Mouse (Mus musculus): ENCODE measurements around the gene Kdm4b. TPM values are rescaled to one million over a fixed set of nuclear protein-coding genes. Genes with fewer than 3 reads are reported as not detected.

The Kdm4b gene
- polyA plus RNA-seq, 1 experiment from 2014 or later, result 66.7 TPM

DNA sequence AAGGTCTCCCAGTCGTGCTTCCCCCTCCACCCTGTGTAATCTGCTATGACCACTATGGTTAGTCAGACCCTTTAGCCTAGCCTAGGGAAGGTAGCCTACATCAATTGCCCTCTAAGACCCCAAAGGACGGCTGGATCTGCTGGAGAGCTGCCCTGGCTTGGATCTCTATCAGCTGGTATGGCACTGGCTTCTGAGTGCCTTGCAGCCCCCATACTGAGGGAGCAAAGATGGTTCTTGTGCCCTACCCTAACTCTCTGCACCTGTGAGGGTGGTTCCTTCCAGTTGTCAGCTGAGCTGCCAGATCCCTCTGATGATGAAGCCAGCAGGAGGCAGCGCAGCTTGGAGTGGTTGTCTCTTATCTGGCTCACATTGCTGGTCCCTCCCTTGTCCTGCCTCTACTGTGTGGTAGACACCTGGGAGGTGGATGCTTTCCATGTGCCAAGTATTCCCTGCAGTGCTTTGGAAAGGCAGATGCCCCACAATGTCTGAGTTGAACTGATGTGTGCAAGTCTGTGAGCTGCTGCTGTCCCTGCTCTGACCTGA lies 33.4 kb downstream of the Kdm4b start:
- 92% methylated on average over 3 of the region's 3 CpGs for WGBS
- no peak overlapping the region for H3K27ac ChIP-seq
- H3K4me3 ChIP-seq, result no peak overlapping the region
- H3K27me3 ChIP-seq, result no peaks in the 10 kb centered on the region
- H3K9ac ChIP-seq, result peak overlapping the region; percentile 51; the same call in 1 of the 2 replicates
- H3K4me1 ChIP-seq (replicated peaks), result peaks cover 42% of the 10 kb centered on the region
- peaks cover 73% of the 10 kb centered on the region for H3K36me3 ChIP-seq
- H3K9me3 ChIP-seq, result no peaks in the 10 kb centered on the region
- no peak overlapping the region for H3K4me2 ChIP-seq
- no peak for ATAC-seq (ENCODE audit: low FRiP score)

DNA sequence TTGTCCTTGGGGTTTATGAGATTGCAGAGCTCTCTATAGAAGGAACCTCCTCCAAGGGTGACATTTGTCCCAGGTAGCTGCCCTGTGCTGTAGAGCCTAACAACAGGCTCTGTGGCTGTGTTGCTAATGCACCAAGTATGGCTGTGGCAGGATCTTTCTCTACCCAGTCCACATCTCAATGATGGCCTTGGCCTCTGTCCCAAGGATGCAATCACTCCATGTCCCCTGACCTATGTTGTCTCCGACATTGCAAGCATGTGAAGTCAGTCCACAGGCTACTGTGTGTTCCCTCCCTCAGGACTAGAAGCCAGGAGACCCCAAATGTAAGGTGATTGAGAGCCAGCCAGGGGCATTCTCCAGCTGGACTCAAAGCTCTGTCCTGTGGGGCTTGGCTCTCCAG lies 34.0 kb downstream of the Kdm4b start:
- H3K4me2 ChIP-seq, result no peak overlapping the region
- H3K4me1 ChIP-seq (replicated peaks), result peaks cover 43% of the 10 kb centered on the region
- no peaks in the 10 kb centered on the region for H3K9me3 ChIP-seq
- H3K27me3 ChIP-seq, result no peaks in the 10 kb centered on the region
- H3K27ac ChIP-seq, result peak overlapping the region; percentile 79
- H3K36me3 ChIP-seq, result peaks cover 67% of the 10 kb centered on the region
- H3K9ac ChIP-seq, result peak overlapping the region; percentile 51
- 90% methylated on average over 1 of the region's 1 CpGs for WGBS
- no peak overlapping the region for H3K4me3 ChIP-seq
- ATAC-seq (ENCODE audit: low FRiP score), result no peak

DNA sequence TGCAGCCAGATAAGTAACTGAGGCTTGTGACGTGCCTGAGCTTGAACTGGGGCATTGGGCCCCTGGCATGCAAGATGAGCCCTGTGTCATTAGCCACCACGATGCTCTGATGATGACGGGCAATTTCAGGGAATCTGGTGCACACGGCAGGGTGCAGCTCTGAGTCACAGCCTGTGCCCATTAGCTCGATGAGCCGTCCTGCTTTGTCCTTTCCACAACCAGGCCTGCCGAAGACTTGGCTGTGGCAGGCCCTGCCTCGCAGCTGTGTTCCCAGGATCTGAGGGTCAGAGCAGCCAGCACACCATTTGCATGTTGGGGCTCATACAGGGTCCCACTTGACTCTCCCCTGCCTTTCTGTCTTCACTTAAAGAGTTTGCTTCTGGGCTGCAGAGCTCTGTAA lies 34.6 kb downstream of the Kdm4b start:
- Histone ChIP-seq H3K4me1 (replicated peaks) (peaks cover 49% of the 10 kb centered on the region), H3K4me2 (no peak overlapping the region), H3K4me3 (no peak overlapping the region), H3K27me3 (no peaks in the 10 kb centered on the region), H3K36me3 (peaks cover 61% of the 10 kb centered on the region), H3K27ac (peak overlapping the region; percentile 79), H3K9me3 (no peaks in the 10 kb centered on the region), H3K9ac (peak overlapping the region; percentile 51)
- WGBS, result 44% methylated on average over 8 of the region's 8 CpGs
- no peak for ATAC-seq (ENCODE audit: low FRiP score)

DNA sequence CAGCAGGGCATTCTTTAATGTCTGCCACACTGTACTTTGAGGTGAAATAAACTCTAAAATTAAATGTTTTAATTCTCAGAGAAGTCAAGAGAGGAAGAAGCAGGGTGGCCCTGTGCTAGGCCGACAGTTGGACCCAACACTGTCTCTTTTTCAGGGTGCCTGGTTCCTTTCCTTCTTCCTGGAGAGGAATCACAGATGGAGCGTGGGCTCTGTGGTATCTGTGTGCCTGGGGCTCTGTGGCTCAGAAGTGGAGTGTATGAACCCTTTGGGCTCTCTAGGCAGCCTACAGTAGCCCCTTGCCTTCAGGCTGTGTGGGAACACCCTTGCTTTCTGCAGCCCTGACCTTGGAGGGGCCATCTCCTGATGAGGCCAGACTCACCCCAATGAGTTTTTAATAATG lies 35.7 kb downstream of the Kdm4b start:
- no peaks in the 10 kb centered on the region for H3K9me3 ChIP-seq
- peak overlapping the region; percentile 79 for H3K27ac ChIP-seq
- 92% methylated on average over 2 of the region's 2 CpGs for WGBS
- peaks cover 50% of the 10 kb centered on the region for H3K36me3 ChIP-seq
- H3K4me3 ChIP-seq, result no peak overlapping the region
- no peaks in the 10 kb centered on the region for H3K27me3 ChIP-seq
- H3K4me2 ChIP-seq, result no peak overlapping the region
- H3K9ac ChIP-seq, result no peak overlapping the region
- H3K4me1 ChIP-seq (replicated peaks), result peaks cover 60% of the 10 kb centered on the region
- ATAC-seq (ENCODE audit: low FRiP score), result no peak

DNA sequence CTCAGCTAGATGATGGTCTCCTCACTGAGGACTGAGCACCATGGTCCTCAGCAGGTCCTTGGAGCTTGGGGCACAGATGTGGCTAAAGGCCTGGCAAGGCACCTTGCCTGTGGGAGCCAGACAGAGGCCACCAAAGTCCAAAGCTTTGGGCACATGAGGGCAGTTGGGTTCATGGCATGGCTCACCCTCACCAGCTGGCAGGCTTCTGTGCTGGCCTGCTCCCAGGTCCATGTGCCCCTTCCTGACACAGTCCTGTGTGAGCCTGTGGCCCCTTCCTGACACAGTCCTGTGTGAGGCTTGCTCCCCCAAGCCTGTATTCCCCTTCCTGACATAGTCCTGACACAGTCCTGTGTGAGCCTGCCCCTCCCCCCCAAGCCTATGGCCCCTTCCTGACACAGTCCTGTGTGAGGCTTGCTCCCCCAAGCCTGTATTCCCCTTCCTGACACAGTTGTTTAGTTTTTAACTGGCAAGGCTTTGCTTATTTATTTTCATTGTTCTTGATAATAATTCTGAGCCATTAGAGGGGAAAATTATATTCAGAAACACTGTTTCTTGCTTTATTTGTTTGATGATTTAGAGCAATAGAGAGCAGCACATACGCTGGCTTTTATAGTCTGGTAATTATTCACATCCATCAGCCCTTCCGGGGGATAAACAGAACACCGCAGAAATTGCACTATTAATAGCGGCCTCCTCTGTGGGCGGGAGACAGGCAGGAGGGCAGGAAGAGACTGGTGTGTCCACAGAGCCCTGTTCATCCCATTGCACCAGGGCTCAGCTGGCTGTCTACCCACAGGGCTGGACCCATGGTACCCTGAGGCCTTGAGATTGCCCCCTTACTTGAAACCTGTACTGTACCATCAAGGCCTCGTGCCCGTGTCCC lies 40.2 kb downstream of the Kdm4b start:
- WGBS, result 40% methylated on average over 7 of the region's 7 CpGs
- H3K9me3 ChIP-seq, result no peaks in the 10 kb centered on the region
- no peaks in the 10 kb centered on the region for H3K27me3 ChIP-seq
- peaks cover 58% of the 10 kb centered on the region for H3K36me3 ChIP-seq
- H3K4me3 ChIP-seq, result no peak overlapping the region
- ATAC-seq (ENCODE audit: low FRiP score), result peak; percentile 59
- H3K9ac ChIP-seq, result peak overlapping the region; percentile 20; the same call in 1 of the 2 replicates
- H3K4me2 ChIP-seq, result 0 out of 2 replicates have a peak overlapping the region, but pooled peaks have one; percentile 3
- peaks cover 72% of the 10 kb centered on the region for H3K4me1 ChIP-seq (replicated peaks)
- peak overlapping the region; percentile 90 for H3K27ac ChIP-seq

DNA sequence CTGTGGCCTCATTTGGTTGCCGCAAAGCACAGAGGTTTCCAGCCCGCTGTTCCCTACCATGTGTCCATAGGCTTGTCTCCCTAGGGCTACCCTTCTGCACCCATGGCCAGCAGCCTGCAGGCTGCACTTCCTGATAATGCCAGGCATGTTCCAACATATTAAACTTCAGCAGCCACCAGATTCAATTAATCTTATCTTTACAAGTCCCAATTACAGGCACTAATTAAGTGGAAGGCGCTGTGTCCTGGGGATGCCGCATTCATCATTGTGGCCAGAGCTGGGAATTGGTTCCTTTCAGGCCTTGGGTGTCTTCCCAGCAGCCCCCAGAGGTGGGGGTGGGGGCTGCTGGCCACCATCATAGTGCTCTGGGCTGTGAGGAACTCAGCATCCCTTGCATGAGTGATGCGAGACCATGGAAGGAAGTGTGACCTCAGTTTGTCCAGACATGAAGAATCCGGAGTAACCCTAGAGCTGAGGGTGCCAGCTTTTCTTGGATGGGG lies 42.5 kb downstream of the Kdm4b start:
- peak overlapping the region; percentile 15; the same call in 1 of the 2 replicates for H3K9ac ChIP-seq
- H3K4me2 ChIP-seq, result no peak overlapping the region
- peaks cover 70% of the 10 kb centered on the region for H3K36me3 ChIP-seq
- H3K27me3 ChIP-seq, result no peaks in the 10 kb centered on the region
- H3K9me3 ChIP-seq, result no peaks in the 10 kb centered on the region
- peaks cover 80% of the 10 kb centered on the region for H3K4me1 ChIP-seq (replicated peaks)
- peak overlapping the region; percentile 90 for H3K27ac ChIP-seq
- 75% methylated on average over 6 of the region's 6 CpGs for WGBS
- no peak overlapping the region for H3K4me3 ChIP-seq
- ATAC-seq (ENCODE audit: low FRiP score), result no peak

DNA sequence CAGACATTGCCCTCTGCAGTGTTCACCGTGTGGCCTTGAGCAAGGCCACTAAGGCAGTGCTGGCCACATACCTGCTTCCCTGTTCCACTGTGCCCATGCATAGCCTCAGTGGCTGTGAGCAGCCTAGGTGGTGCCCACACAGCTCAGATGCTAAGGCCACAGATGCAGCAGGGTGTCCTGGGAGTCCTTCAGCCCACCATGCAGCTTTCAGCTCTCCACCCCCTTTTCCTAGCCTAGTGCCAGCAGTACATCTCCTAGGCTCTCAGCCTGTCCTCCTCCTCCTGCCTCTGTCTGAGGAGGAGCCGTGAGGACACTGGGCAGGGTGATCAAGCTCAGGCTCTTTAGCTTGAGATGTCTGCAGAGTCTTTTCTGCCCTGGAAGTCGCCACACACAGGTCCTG lies 44.2 kb downstream of the Kdm4b start:
- H3K4me1 ChIP-seq (replicated peaks), result peaks cover 91% of the 10 kb centered on the region
- no peak overlapping the region for H3K4me2 ChIP-seq
- H3K27ac ChIP-seq, result no peak overlapping the region
- no peaks in the 10 kb centered on the region for H3K27me3 ChIP-seq
- 85% methylated on average over 3 of the region's 3 CpGs for WGBS
- H3K9me3 ChIP-seq, result no peaks in the 10 kb centered on the region
- peak overlapping the region; percentile 43; the same call in 1 of the 2 replicates for H3K9ac ChIP-seq
- H3K36me3 ChIP-seq, result peaks cover 76% of the 10 kb centered on the region
- H3K4me3 ChIP-seq, result no peak overlapping the region
- ATAC-seq (ENCODE audit: low FRiP score), result no peak

DNA sequence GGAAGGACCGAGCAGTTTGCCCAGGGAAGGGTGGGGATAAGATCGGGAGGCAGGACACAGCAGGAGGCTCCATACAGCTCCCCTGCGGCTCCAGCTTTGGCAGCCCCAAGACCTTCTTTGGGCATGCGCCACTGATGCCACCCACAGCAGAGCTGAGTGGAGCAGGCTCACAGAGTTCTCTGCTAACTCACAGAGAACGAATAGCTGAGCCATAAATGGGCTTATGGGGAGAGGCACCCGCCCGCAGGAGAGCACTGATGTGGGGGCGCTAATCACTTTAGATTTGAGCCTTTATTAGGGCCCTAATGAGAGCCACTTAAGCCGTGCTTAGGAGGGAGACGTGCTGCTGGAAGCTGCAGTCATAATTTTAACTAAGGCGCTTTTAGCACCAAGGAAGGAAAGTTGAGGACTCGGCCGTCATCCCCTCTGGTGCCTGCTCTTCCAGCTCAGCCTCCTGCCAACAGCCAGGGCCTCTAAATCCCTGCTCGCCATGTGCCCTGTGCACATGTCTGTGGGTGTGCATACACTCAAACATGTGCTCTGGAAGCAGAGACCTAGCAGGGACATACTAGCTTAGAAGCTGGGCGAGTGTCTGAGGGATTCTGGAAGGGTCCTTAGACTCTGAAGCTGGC lies 45.3 kb downstream of the Kdm4b start:
- Histone ChIP-seq H3K4me3 (no peak overlapping the region), H3K9ac (0 out of 2 replicates have a peak overlapping the region, but pooled peaks have one; percentile 43), H3K4me2 (no peak overlapping the region), H3K9me3 (no peaks in the 10 kb centered on the region), H3K36me3 (peaks cover 86% of the 10 kb centered on the region), H3K4me1 (replicated peaks) (peaks cover 81% of the 10 kb centered on the region), H3K27me3 (no peaks in the 10 kb centered on the region), H3K27ac (peak overlapping the region; percentile 55)
- WGBS, result 80% methylated on average over 15 of the region's 15 CpGs
- no peak for ATAC-seq (ENCODE audit: low FRiP score)

DNA sequence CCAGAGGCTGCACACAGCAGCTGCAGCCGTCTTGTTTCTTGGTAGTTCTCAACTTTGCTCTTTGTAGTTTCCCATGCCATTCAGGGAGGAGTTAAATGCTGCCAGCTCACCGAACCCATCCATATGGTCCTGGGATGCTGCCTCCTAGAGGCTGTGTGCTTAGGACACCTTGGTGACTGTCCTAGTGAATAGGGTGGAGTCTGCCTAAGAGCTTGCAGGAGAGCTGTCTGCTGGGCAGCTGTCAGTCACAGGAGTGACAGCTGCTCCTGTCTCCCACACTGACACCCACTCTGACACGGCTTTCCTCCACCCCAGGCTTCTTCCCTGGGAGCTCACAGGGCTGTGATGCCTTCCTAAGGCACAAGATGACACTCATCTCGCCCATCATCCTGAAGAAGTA lies 46.2 kb downstream of the Kdm4b start:
- Histone ChIP-seq H3K27ac (peak overlapping the region; percentile 87; the same call in 1 of the 2 replicates), H3K4me1 (replicated peaks) (peaks cover 71% of the 10 kb centered on the region), H3K27me3 (no peaks in the 10 kb centered on the region), H3K9me3 (no peaks in the 10 kb centered on the region), H3K4me2 (no peak overlapping the region), H3K9ac (no peak overlapping the region), H3K36me3 (peaks cover 93% of the 10 kb centered on the region), H3K4me3 (no peak overlapping the region)
- no peak for ATAC-seq (ENCODE audit: low FRiP score)
- 74% methylated on average over 4 of the region's 4 CpGs for WGBS

DNA sequence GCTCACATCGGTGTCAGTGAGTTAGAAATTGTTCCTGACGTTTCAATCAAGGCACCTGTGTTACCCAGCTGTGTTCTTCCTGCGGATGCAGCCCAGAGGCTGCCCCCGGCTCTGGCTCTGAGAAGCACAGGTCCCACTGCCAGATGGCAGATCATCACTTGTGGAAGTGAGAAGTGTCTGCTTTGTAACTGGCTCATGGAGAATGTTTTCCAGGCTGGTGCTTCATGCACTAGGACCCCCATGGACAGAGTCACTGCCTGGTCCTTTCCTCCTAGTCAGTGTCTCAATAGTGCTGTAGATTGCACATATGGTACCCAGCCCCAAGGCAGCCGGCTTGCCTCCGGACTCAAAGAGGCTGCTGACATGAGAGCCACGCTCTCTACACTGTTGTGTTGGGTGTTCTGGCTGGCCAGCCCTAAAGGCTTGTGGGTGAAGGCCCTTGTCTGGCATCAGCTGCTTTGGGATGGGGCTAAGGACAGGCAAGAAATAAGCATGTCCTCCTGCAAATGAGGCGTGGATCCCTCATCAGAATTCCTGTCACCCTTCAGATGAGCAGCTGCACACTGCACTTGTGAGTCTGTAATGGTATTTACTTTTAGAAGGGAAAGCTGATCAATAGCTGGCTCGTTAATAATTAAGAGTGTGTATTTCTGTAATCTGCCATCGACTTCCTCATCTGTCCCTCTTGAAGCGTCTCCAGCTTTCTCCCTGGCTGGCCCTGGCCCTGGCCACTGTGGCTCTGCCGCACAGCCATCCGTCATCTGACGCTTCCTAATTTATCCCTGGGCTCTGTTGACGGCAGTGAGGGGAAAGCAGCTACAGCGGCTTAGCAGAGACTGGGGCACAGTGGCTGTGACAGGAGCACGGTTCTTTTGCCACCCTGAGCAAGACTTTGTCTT lies 47.5 kb downstream of the Kdm4b start:
- Histone ChIP-seq H3K4me3 (no peak overlapping the region), H3K9ac (0 out of 2 replicates have a peak overlapping the region, but pooled peaks have one; percentile 6), H3K27me3 (no peaks in the 10 kb centered on the region), H3K4me2 (no peak overlapping the region), H3K27ac (peak overlapping the region; percentile 87), H3K36me3 (peaks cover 93% of the 10 kb centered on the region), H3K9me3 (no peaks in the 10 kb centered on the region), H3K4me1 (replicated peaks) (peaks cover 58% of the 10 kb centered on the region)
- 49% methylated on average over 17 of the region's 17 CpGs for WGBS
- peak; percentile 25 for ATAC-seq (ENCODE audit: low FRiP score)

DNA sequence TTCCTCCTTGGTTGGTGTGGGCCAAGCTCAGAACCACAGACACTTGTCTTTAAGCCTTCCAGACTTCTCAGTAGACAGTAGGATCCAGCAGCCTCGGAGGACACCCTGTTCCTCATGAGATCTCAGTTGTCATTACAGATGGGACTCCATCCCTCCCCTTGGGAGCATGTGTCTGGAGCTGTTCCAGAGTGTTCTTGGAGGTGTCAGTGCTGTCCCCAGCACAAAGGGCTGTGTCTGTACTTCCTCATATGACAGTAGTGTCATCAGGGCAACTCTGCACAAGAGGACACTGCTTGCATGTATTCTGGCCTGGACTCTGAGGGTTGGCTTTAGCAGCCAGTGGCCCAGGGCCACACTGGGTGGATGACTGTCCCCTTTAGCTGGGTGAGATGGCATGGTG lies 49.0 kb downstream of the Kdm4b start:
- Histone ChIP-seq H3K9me3 (no peaks in the 10 kb centered on the region), H3K36me3 (peaks cover 94% of the 10 kb centered on the region), H3K4me1 (replicated peaks) (peaks cover 63% of the 10 kb centered on the region), H3K4me3 (no peak overlapping the region), H3K27me3 (no peaks in the 10 kb centered on the region), H3K9ac (peak overlapping the region; percentile 14; the same call in 1 of the 2 replicates), H3K27ac (peak overlapping the region; percentile 87; the same call in 1 of the 2 replicates), H3K4me2 (no peak overlapping the region)
- ATAC-seq (ENCODE audit: low FRiP score), result no peak
- WGBS, result 95% methylated on average over 1 of the region's 1 CpGs

Data from hindbrain, embryonic 13.5 days (tissue).